Mouse (Mus musculus) heart, adult 2 months (tissue): ENCODE results near the gene 4930535I16Rik. TPM values are rescaled to one million over a fixed set of nuclear protein-coding genes. Genes with fewer than 3 reads are reported as not detected.

Experiments
- DNase-seq, 2 experiments: peaks; one replicate each; pipeline ENCODE4 v3.0.0; 2021
- H3K27ac ChIP-seq: fragments of 200-600 bp; 2 replicates; pipeline ENCODE4 v1.8.1; 2022
- H3K27me3 ChIP-seq: fragments of 200-500 bp; 2 replicates; pipeline ENCODE4 v1.6.1; 2012; ENCODE audit warnings: mild to moderate bottlenecking, low read length, inconsistent platforms, mixed read lengths; ENCODE audit not compliant: control insufficient read depth, insufficient read depth
- H3K36me3 ChIP-seq: fragments of 200-500 bp; 2 replicates; pipeline ENCODE4 v1.6.1; 2012; ENCODE audit warnings: low read length, inconsistent platforms; ENCODE audit not compliant: control insufficient read depth, insufficient read depth
- H3K4me1 ChIP-seq: fragments of 200-500 bp; 2 replicates; pipeline ENCODE4 v1.6.1; 2011; ENCODE audit warnings: low read length; ENCODE audit not compliant: control insufficient read depth, insufficient read depth
- H3K4me3 ChIP-seq: fragments of 200-600 bp; 2 replicates; pipeline ENCODE4 v1.8.1; 2022
- H3K79me2 ChIP-seq: fragments of 200-500 bp; replicated peaks from 2 replicates; pipeline ENCODE4 v1.6.1; 2012; ENCODE audit warnings: mild to moderate bottlenecking, inconsistent platforms, low read length, moderate library complexity, mixed read lengths; ENCODE audit not compliant: control insufficient read depth, insufficient read depth
- H3K9ac ChIP-seq: fragments of 200-500 bp; 2 replicates; pipeline ENCODE4 v1.6.1; 2012; ENCODE audit warnings: low read depth, mild to moderate bottlenecking, control low read depth, inconsistent platforms, low read length, mixed read lengths
- CTCF ChIP-seq: fragments of 200-600 bp; IDR thresholded peaks from 2 replicates; pipeline ENCODE4 v1.8.1; 2022; ENCODE audit warnings: antibody characterized with exemption, mild to moderate bottlenecking, moderate library complexity
- EP300 ChIP-seq: fragments of 200-500 bp; IDR thresholded peaks from 2 replicates; pipeline ENCODE4 v1.6.1; 2011; ENCODE audit warnings: low read depth, low read length, control low read depth; ENCODE audit not compliant: insufficient read depth
- POLR2A ChIP-seq: fragments of 200-500 bp; IDR thresholded peaks from 2 replicates; pipeline ENCODE4 v1.6.1; 2011; ENCODE audit warnings: mild to moderate bottlenecking, low read depth, low read length, control low read depth; ENCODE audit not compliant: insufficient read depth
- WGBS: fragments of 180-500 bp; shearing (Covaris S2); methylation state at CpG from one replicate; pipeline ENCODE4 v1.1.7; 2018; 5-methylcytosine and 5-hydroxymethylcytosine counted together
- intact Hi-C: fragments of 180-260 bp; cut with DNase I; formaldehyde crosslinking; loops from one replicate; pipeline ENCODE4 v1.15.1; 2025
- polyA plus RNA-seq: library from polyadenylated mRNA; depleted of rRNA; stranded (reverse); fragments of >200 nt; gene quantifications from 2 replicates; pipeline ENCODE4 v1.2.3, GENCODE M21; 2012; rRNA removed
- total RNA-seq, 2 experiments: library from RNA; stranded (reverse); gene quantifications; 2 replicates each; pipeline ENCODE4 v1.2.3; 2021

4930535I16Rik gene
- total and polyA plus RNA-seq, 3 experiments: not detected

DNA sequence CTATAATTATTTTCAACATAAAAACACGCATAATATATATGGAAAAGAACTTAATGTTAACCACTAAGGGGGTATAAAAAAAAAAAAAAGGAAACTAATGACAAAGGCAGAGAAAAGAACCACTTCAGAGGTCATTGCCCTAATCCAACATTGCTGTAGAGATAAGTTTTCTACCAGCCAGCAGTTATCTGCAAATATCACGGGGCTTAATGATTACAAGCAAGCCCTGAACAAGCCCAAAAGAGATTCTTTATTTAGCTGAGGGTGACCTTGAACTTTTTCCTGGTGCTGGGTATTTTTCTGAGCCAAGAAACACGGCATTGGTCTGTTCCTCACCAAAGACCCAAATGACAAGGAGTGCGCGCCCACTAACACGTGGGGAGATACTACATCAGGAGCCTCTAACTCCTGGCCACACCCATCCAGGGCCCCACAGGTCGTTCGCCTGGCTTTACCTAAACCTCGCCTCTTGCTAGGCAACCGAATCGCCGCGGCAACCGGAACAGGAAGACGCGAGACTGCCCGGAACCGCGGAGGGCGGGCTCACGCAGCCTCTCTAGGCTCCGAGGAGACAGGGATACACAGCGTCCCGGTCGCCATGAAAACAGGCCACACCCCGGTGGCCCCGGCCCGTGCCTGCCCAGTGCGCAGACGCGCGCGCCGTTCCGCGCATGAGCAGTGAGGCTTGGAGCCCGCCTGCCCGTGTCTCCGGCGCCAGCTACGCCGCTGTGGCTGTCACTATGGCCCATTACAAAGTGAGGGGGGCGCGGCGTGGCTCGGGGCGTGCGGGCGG is 13.3 kb downstream of the 4930535I16Rik start, which contains the start of gene Mycbp:
Gene Mycbp (plus strand): TSS at position 500 of the 793 bp plus-strand sequence.
- peaks cover 2% of the 10 kb centered on the region for H3K36me3 ChIP-seq
- peaks cover 3% of the 10 kb centered on the region; the same call in 1 of the 2 replicates for H3K79me2 ChIP-seq
- peak; percentile 81; the same call in 1 of the 2 replicates for TF ChIP-seq EP300
- TF ChIP-seq POLR2A: peak; percentile 86
- TF ChIP-seq CTCF: no peak
- peak; percentile 100 for DNase-seq
- H3K27ac ChIP-seq: peak within 1 kb of the TSS; percentile 75
- intact Hi-C loops: loop anchor here (1.0 to 2.0 kb wide), 2 partner anchors 13 to 154 kb away; partner anchors contain the start of genes Akirin1 and Rragc
- under 1% methylated on average over 49 of the region's 49 CpGs for WGBS
- H3K4me1 ChIP-seq: no peaks in the 10 kb centered on the region; the same call in 1 of the 2 replicates
- H3K9ac ChIP-seq: peak within 1 kb of the TSS; percentile 84
- H3K27me3 ChIP-seq: no peaks in the 10 kb centered on the region
- peak within 1 kb of the TSS; percentile 78 for H3K4me3 ChIP-seq

DNA sequence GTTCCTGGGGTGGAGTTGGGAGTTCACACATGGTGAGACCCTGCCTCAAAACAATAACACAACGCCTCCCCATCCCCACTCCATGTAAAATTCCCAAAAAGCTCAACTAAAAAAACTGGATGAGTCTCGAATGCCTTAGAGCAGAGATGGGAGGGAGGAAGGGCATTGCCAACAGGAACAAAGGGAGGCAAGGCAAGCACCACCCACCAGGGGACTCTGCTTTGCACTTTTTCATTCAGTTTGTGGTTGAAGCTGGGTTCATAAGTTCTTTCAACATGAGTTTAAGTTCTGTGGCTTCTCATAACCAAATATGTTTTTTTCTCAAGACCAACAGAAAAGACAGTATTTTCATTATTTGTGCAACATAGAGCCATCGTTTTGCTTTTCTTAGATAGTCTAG is 14.4 kb downstream of the 4930535I16Rik start:
- Histone ChIP-seq H3K27ac (no peak overlapping the region), H3K4me1 (no peaks in the 10 kb centered on the region; the same call in 1 of the 2 replicates), H3K4me3 (no peak overlapping the region), H3K79me2 (no peaks in the 10 kb centered on the region; the same call in 1 of the 2 replicates), H3K36me3 (no peaks in the 10 kb centered on the region; the same call in 1 of the 2 replicates), H3K27me3 (no peaks in the 10 kb centered on the region), H3K9ac (no peak overlapping the region)
- no peak for TF ChIP-seq EP300
- no peak for TF ChIP-seq POLR2A
- no peak for TF ChIP-seq CTCF
- WGBS: 70% methylated on average over 3 of the region's 3 CpGs
- intact Hi-C loops: no loop called here
- DNase-seq: no peak

DNA sequence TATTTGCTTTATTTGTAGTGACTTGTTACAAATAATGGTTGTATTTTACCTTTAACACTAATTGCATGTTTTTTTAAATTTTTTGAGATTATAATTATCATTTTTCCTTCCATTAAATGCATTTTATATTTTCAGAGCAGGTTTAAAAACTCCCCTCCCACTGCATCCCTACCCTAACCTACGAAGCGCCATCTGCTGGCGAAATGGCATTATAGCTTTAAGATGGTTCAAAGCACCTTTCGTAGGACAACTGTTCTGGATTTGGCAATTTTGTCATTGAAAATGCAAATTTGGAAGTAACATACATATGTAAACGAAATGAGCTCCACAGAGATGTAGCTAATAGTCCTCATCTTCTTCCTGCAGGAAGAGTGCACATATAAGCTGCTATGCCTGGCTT is 19.1 kb downstream of the 4930535I16Rik start:
- Histone ChIP-seq H3K4me1 (no peaks in the 10 kb centered on the region), H3K9ac (no peak overlapping the region), H3K4me3 (no peak overlapping the region), H3K27ac (no peak overlapping the region), H3K36me3 (no peaks in the 10 kb centered on the region), H3K27me3 (no peaks in the 10 kb centered on the region), H3K79me2 (no peaks in the 10 kb centered on the region)
- 14% methylated on average over 5 of the region's 5 CpGs for WGBS
- peak; percentile 17 to 36 for DNase-seq
- intact Hi-C loops: loop anchor here (1.0 to 10.0 kb wide), 4 partner anchors 84 to 594 kb away; no protein-coding TSS in a partner anchor
- peak; percentile 92 for TF ChIP-seq CTCF
- no peak for TF ChIP-seq POLR2A
- TF ChIP-seq EP300: no peak

DNA sequence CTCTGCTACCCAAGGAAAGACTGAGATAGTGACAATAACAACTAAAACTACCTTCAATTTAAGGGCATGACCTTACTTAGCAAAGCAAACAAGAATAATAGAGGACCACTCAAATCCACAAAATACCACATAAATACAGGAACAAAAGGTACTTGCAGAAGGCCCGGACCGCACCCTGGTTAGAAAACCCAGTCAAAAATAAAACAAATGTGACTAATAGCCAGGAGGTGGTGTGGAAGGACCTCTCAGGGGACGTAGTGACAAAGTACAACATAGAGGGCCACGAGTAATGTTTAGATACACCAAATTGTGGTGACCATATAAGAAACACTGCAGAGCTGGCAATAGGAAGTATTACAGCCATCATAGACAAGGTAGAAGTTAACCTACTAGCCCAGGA is 23.5 kb downstream of the 4930535I16Rik start:
- Histone ChIP-seq H3K4me3 (no peak overlapping the region), H3K27ac (no peak overlapping the region), H3K79me2 (no peaks in the 10 kb centered on the region), H3K9ac (no peak overlapping the region), H3K27me3 (no peaks in the 10 kb centered on the region), H3K36me3 (no peaks in the 10 kb centered on the region), H3K4me1 (no peaks in the 10 kb centered on the region)
- no peak for DNase-seq
- no peak for TF ChIP-seq CTCF
- TF ChIP-seq POLR2A: no peak
- TF ChIP-seq EP300: no peak
- WGBS: 88% methylated on average over 4 of the region's 4 CpGs
- intact Hi-C loops: loop anchor here (10.0 kb wide), 3 partner anchors 79 to 589 kb away; no protein-coding TSS in a partner anchor

DNA sequence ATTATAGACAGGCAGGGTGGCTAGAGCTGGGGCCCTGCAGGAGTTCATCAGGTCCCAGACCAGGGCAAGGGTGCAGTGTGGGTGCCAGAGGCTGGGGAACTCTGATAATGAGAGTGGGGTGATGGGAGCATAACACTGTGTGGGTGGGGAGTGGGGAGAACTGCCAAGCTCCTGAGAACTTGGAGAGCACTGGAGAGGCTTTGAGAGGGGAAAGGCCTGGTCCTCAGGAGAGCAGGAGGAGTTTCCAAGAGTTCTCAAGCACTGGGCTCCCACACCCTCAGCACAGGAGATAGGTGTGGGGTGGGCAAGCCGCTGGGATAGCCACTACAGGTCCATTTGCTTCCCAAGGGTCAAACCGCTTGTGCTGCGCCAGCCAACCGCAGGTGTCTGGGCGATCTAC is 24.1 kb downstream of the 4930535I16Rik start:
- WGBS: 93% methylated on average over 5 of the region's 5 CpGs
- Histone ChIP-seq H3K9ac (no peak overlapping the region), H3K79me2 (no peaks in the 10 kb centered on the region), H3K4me1 (no peaks in the 10 kb centered on the region), H3K27me3 (no peaks in the 10 kb centered on the region), H3K27ac (no peak overlapping the region), H3K4me3 (no peak overlapping the region), H3K36me3 (no peaks in the 10 kb centered on the region)
- TF ChIP-seq CTCF (no peak), EP300 (no peak), POLR2A (no peak)
- no peak for DNase-seq
- intact Hi-C loops: loop anchor here (10.0 kb wide), 3 partner anchors 79 to 589 kb away; no protein-coding TSS in a partner anchor

Other genes with a start within 250 kb of the 4930535I16Rik start
- 100 to 1,000 TPM; 222 to 223 TPM for gene Macf1, start 233.7 kb downstream of the 4930535I16Rik start, total RNA-seq
- 71.4 and 102 TPM in 2 replicates for gene Macf1, start 233.7 kb downstream of the 4930535I16Rik start, polyA plus RNA-seq
- 100 to 1,000 TPM; 410 to 474 TPM for gene Ndufs5, start 199.8 kb downstream of the 4930535I16Rik start, total RNA-seq
- gene Ndufs5, start 199.8 kb downstream of the 4930535I16Rik start, polyA plus RNA-seq: 197 and 331 TPM in 2 replicates
- gene Akirin1, start 167.7 kb downstream of the 4930535I16Rik start, total RNA-seq: 10 to 100 TPM; 24.2 to 28.3 TPM
- 13.4 and 19.2 TPM in 2 replicates for gene Akirin1, start 167.7 kb downstream of the 4930535I16Rik start, polyA plus RNA-seq
- gene Rhbdl2, start 130.1 kb downstream of the 4930535I16Rik start, total RNA-seq: not detected
- gene Rhbdl2, start 130.1 kb downstream of the 4930535I16Rik start, polyA plus RNA-seq: 0.23 and 0.33 TPM in 2 replicates
- gene 4933427I04Rik, start 58.3 kb downstream of the 4930535I16Rik start, total RNA-seq: not detected
- gene 4933427I04Rik, start 58.3 kb downstream of the 4930535I16Rik start, polyA plus RNA-seq: not detected in 2 replicates
- gene Mycbp, start 13.2 kb downstream of the 4930535I16Rik start, total RNA-seq: 10 to 100 TPM; 24.1 to 24.4 TPM
- gene Mycbp, start 13.2 kb downstream of the 4930535I16Rik start, polyA plus RNA-seq: 15.3 and 27.8 TPM in 2 replicates
- 10 to 100 TPM; 39.4 to 40.6 TPM for gene Rragc, start 576 bp downstream of the 4930535I16Rik start, total RNA-seq
- gene Rragc, start 576 bp downstream of the 4930535I16Rik start, polyA plus RNA-seq: 29.6 and 45.4 TPM in 2 replicates